Mouse (Mus musculus): ENCODE data around the gene Ankdd1a. TPM values are rescaled to one million over a fixed set of nuclear protein-coding genes. Genes with fewer than 3 reads are reported as not detected.
A peak's percentile ranks its signal among the peaks of the same experiment; 100 is the strongest.

Gene Ankdd1a
- total and polyA plus RNA-seq, 3 experiments = 0.06 TPM; not detected in 2

DNA sequence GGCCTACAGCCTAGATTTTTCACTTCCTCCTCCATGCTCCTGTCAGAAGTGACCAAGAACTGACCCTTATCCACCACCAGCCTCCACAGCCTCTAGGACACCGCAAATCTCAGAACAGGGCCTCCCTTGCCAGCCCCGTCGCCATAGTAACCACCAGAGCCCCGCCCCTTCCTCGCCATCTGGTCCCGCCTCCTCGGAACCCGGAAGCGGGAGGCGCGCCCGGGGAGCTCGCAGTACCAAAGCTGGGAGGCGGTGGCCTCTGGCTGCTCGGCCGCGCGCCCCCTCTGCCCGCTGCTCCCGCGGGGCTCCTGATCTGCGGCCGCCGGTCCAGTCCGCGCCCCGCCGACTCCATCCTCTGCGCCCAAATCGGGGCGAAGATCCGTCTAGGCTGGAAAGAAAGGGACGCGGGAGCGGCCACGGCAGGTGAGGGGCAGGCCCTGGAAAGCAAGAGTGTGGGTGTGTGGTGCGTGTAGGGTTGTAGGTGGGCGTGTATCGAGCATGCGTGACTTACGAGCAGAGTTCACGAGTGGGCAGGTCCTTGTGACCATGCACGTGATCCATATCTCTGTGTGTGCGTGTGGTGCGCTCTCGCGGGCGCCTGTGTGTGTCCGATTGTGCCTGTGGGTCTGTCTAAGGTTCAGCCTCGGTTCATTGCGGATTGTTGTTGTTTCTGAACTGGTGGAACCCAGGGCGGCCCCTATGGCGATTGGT is 59.1 kb downstream of the Ankdd1a start, which contains the start of gene Spg21 (continued):
- peak; percentile 60 for TF ChIP-seq MXI1 (IDR thresholded peaks at IDR 0.05; ENCODE audit: low read depth, low read length)
- no peak for TF ChIP-seq RAD21 (IDR thresholded peaks at IDR 0.05; ENCODE audit: low read depth, low read length)
- no peak for TF ChIP-seq CHD1 (IDR thresholded peaks at IDR 0.05; ENCODE audit: low read depth, low read length)
- TF ChIP-seq RCOR1 (IDR thresholded peaks at IDR 0.05; ENCODE audit: low read depth, low read length) = 0 out of 2 replicates have a peak, but pooled peaks have one; percentile 34
- peak; percentile 65; the same call in 1 of the 2 replicates for TF ChIP-seq HCFC1 (IDR thresholded peaks at IDR 0.05; ENCODE audit: low read depth, low read length)
- TF ChIP-seq USF2 (IDR thresholded peaks at IDR 0.05; ENCODE audit: borderline replicate concordance in 1 of 2, insufficient read depth in 1 of 2, low read depth in 1 of 2, low read length in 2 of 2) = 0 out of 4 replicates have a peak, but pooled peaks of 1 of the 2 experiments have one; percentile 26
- TF ChIP-seq SIN3A (IDR thresholded peaks at IDR 0.05; ENCODE audit: low read length) = peak; percentile 55; the same call in 1 of the 2 replicates
- no peak for TF ChIP-seq TBP (IDR thresholded peaks at IDR 0.05; ENCODE audit: low read depth, low read length)
- TF ChIP-seq ZC3H11A (IDR thresholded peaks at IDR 0.05; ENCODE audit: low read depth, low read length) = no peak
- TF ChIP-seq E2F4 (IDR thresholded peaks at IDR 0.05; ENCODE audit: borderline replicate concordance, low read depth, low read length) = no peak
- no peak for TF ChIP-seq CHD2 (IDR thresholded peaks at IDR 0.05; ENCODE audit: low read length)

DNA sequence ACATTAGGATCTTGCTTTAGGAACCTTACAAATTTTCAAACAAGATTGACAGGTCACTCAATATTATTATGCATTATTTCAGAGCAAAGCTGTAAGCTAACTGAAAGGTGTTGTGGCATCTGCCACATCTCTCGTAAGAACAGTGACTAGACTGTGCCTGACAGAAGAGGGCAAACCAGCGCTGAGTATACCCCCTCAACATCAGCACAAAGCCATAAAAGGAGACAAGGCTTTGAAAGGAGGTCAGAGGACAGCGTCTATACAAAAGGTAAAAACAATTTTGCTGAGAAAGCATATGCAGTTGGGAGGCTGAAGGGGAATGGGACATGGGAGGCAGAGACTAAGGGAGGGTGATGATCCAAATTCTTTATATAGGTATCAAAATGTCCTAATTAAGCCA is 59.8 kb downstream of the Ankdd1a start:
- H3K27me3 ChIP-seq (ENCODE audit: control insufficient read depth in 1 of 2, insufficient read depth in 2 of 2, low read length in 2 of 2) = no peaks in the 10 kb centered on the region
- H3K4me1 ChIP-seq (ENCODE audit: control insufficient read depth in 1 of 2, insufficient read depth in 2 of 2, low read length in 2 of 2) = peaks cover 0 to 9% of the 10 kb centered on the region in 2 experiments; a peak in 2 of 4 replicates
- DNase-seq (ENCODE audit: low read depth, low spot score) = no peak
- H3K9ac ChIP-seq (ENCODE audit: control insufficient read depth, low read depth, low read length, poor library complexity, severe bottlenecking) = no peak overlapping the region
- H3K4me3 ChIP-seq (ENCODE audit: control insufficient read depth in 1 of 2, insufficient read depth in 1 of 2, low read depth in 2 of 2, low read length in 2 of 2) = no peak overlapping the region
- TF ChIP-seq USF1 (IDR thresholded peaks at IDR 0.05; ENCODE audit: low read depth, low read length) (no peak), GABPA (IDR thresholded peaks at IDR 0.05; ENCODE audit: low read depth, low read length) (no peak), BHLHE40 (IDR thresholded peaks at IDR 0.05; ENCODE audit: borderline replicate concordance, low read depth, low read length) (no peak), RCOR1 (IDR thresholded peaks at IDR 0.05; ENCODE audit: low read depth, low read length) (no peak), NELFE (IDR thresholded peaks at IDR 0.05; ENCODE audit: low read depth, low read length) (no peak), GATA1 (IDR thresholded peaks at IDR 0.05; ENCODE audit: low read depth, low read length) (no peak), JUND (IDR thresholded peaks at IDR 0.05; ENCODE audit: low read depth, low read length) (no peak), HCFC1 (IDR thresholded peaks at IDR 0.05; ENCODE audit: low read depth, low read length) (no peak), ZKSCAN1 (IDR thresholded peaks at IDR 0.05; ENCODE audit: low read depth, low read length) (no peak), MEF2A (IDR thresholded peaks at IDR 0.05; ENCODE audit: extremely low read depth, insufficient replicate concordance, low read depth, low read length, poor library complexity, severe bottlenecking) (no peak), TBP (IDR thresholded peaks at IDR 0.05; ENCODE audit: low read depth, low read length) (no peak)
- no peak overlapping the region for H3K27ac ChIP-seq (ENCODE audit: control insufficient read depth, low read depth, low read length)
- peaks cover 0 to 8% of the 10 kb centered on the region in 2 experiments; a peak in 2 of 4 replicates for H3K36me3 ChIP-seq (ENCODE audit: control insufficient read depth in 1 of 2, insufficient read depth in 2 of 2, low read length in 2 of 2)
- H3K79me2 ChIP-seq (ENCODE audit: control insufficient read depth, insufficient read depth, low read length, poor library complexity) = peaks cover 1% of the 10 kb centered on the region; the same call in 1 of the 2 replicates
- no peaks in the 10 kb centered on the region for H3K9me3 ChIP-seq (replicated peaks; ENCODE audit: insufficient read depth, low read length)

All from MEL (cell line).